Mouse (Mus musculus) cortical plate, adult 2 months (tissue): ENCODE measurements at regions not wholly inside any gene's neighbourhood (a gene's known extent, or its start where the extent isn't known, plus 50 kb on each side); places are given as distances from the start of the nearest gene placed in this dataset.

ENCODE experiments used
- CTCF ChIP-seq: fragments of 200-500 bp; IDR thresholded peaks from 2 replicates; pipeline ENCODE4 v1.5.1; 2011; ENCODE audit warnings: mild to moderate bottlenecking, control low read depth, low read length; ENCODE audit not compliant: insufficient read depth; ENCODE audit errors: extremely low read depth
- POLR2A ChIP-seq: fragments of 200-500 bp; IDR thresholded peaks from 2 replicates; pipeline ENCODE4 v1.6.1; 2011; ENCODE audit warnings: mild to moderate bottlenecking, low read length, control low read depth; ENCODE audit not compliant: insufficient read depth; ENCODE audit errors: extremely low read depth

DNA sequence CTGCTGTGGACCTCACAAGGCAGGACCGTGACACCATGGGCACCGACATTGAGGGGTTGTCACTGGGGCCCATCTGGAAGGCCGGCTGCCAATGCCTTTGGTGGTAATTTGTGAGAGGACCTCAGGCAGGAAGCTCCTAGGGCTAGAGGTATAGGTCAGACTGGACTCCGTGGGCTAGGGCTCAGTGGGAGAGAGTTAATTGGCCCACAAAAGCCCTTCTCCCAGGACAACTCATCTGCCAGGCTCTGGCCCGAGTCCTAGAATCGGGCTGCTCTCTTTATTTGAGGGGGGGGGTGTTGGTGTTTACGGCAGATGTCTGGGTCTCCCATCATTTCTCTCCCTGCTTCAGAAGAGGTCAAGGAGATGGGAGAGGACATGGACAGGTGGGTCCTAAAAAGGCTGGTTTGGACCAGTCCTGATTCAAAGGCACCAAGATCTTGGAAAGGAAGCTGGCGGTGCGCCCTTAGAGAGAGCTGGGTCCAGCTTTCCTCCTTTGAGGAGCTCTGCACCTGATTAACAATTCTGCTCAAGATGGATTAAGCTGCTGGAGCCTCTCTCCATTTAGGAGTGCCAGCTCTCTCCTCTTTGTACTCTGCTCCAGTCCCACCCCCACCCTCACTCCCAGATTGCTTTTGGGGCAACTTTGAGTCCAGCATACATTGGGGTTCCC is 93.5 kb downstream of the Xrcc2 start:
- no peak for TF ChIP-seq CTCF
- no peak for TF ChIP-seq POLR2A
